Mouse (Mus musculus) stomach, postnatal 0 days (tissue): Measurements from ENCODE around the gene Wwox. TPM values are rescaled to one million over a fixed set of nuclear protein-coding genes. Genes with fewer than 3 reads are reported as not detected.

Experiments
- ATAC-seq: fragments of 200-750 bp; cut with Nextera tagmentation; 2 replicates; pipeline ENCODE4 v1.8.0; 2017; ENCODE audit not compliant: low FRiP score, low TSS enrichment
- DNase-seq: peaks from one replicate; pipeline ENCODE4 v3.0.0-alpha.2; 2016; ENCODE audit warnings: low spot score
- H3K27ac ChIP-seq: fragments of 300-500 bp; sonication (generic); replicated peaks from 2 replicates; pipeline ENCODE4 v1.5.1; 2014; ENCODE audit warnings: mild to moderate bottlenecking, control low read depth
- H3K27me3 ChIP-seq: fragments of 300-500 bp; sonication (generic); 2 replicates; pipeline ENCODE4 v1.6.1; 2014; ENCODE audit warnings: low read length; ENCODE audit not compliant: control insufficient read depth, insufficient read depth
- H3K36me3 ChIP-seq: fragments of 300-500 bp; sonication (generic); 2 replicates; pipeline ENCODE4 v1.6.1; 2014; ENCODE audit warnings: low read length, mixed read lengths; ENCODE audit not compliant: control insufficient read depth, insufficient read depth
- H3K4me1 ChIP-seq: fragments of 300-500 bp; sonication (generic); replicated peaks from 2 replicates; pipeline ENCODE4 v1.6.1; 2014; ENCODE audit warnings: antibody characterized with exemption; ENCODE audit not compliant: control insufficient read depth, insufficient read depth
- H3K4me2 ChIP-seq: fragments of 300-500 bp; sonication (generic); replicated peaks from 2 replicates; pipeline ENCODE4 v1.6.1; 2014; ENCODE audit warnings: low read depth, mild to moderate bottlenecking, control low read depth, moderate library complexity
- H3K4me3 ChIP-seq: fragments of 300-500 bp; sonication (generic); 2 replicates; pipeline ENCODE4 v1.5.1; 2014; ENCODE audit warnings: low read depth, low read length, control low read depth
- H3K9ac ChIP-seq: fragments of 300-500 bp; sonication (generic); 2 replicates; pipeline ENCODE4 v1.6.1; 2014; ENCODE audit warnings: mild to moderate bottlenecking, low read length, control low read depth, mixed read lengths
- H3K9me3 ChIP-seq: fragments of 300-500 bp; sonication (generic); 2 replicates; pipeline ENCODE4 v1.6.1; 2016; ENCODE audit warnings: low read length; ENCODE audit not compliant: control insufficient read depth
- CTCF ChIP-seq: IDR thresholded peaks from 2 replicates; pipeline ENCODE4 v1.5.1; 2016; ENCODE audit warnings: antibody characterized with exemption, low read depth, mild to moderate bottlenecking, moderate library complexity
- EP300 ChIP-seq: optimal IDR thresholded peaks from 2 replicates; pipeline ENCODE3; 2016; ENCODE audit warnings: antibody characterized with exemption
- WGBS: fragments of 180-500 bp; shearing (Covaris S2); extraction: QIAGEN DNeasy Blood & Tissue Kit; methylation state at CpG from one replicate; pipeline ENCODE4 v1.1.7; 2014; 5-methylcytosine and 5-hydroxymethylcytosine counted together
- polyA plus RNA-seq: library from polyadenylated mRNA; unstranded; fragments of >200 nt; fragmentation: Nextera tagmentation; extraction: Ambion mirVana; gene quantifications from 2 replicates; pipeline ENCODE4 v1.2.1, GENCODE M21; 2015

Gene Wwox
- polyA plus RNA-seq, 1 experiment from 2014 or later: 9.2 TPM

DNA sequence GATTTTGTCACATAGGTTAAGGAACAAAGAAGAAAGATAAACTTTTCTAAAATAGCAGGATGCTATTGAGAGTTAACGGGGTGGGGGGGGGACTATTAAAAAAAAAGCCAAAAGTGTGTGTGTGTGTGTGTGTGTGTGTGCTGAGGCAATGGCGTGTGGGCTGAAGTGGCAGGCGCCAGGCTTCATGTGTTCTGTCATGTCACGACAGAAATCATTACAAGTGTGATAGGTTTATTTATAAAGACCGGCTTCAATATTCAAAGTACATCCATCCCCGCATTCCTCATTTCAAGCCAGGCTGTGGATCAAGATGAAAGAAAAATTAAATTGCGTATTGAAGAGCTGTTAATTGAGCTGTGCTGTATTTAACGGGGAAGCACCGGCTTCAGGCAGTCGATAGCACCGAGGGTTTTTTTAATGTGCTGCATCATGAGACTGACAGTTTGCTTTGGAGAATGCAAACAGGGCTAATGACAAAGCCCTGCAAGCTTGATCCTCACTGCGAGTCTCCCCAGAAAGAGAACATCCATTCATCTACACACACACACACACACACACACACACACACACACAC, 88.3 kb downstream of the Wwox start:
- H3K4me2 ChIP-seq: no peak overlapping the region
- no peaks in the 10 kb centered on the region for H3K27me3 ChIP-seq
- ATAC-seq (no peak), DNase-seq (no peak)
- no peaks in the 10 kb centered on the region for H3K36me3 ChIP-seq
- no peaks in the 10 kb centered on the region for H3K4me1 ChIP-seq
- TF ChIP-seq EP300 (no peak), CTCF (no peak)
- no peak overlapping the region for H3K27ac ChIP-seq
- H3K4me3 ChIP-seq: no peak overlapping the region
- no peak overlapping the region for H3K9ac ChIP-seq
- WGBS: 54% methylated on average over 12 of the region's 12 CpGs
- no peaks in the 10 kb centered on the region for H3K9me3 ChIP-seq

DNA sequence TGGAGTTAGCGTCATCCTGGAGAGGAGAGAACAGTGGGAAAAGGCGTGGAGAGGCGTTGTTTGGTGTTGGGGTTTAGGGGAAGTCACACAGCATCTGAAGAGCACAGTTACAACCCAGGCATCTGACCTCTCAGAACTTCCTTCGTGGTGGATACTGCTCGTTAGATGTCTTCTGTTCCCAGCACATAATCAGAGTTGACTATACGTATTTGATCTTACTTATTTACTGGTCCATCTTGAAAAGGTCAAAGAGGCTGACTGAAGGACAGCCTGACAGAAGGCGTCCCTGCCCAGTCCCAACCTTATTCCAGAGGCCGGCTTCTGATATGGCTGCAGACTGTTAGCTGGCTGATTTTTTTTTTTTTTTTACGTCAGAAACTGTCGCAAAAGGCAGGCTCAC, 90.1 kb downstream of the Wwox start:
- ATAC-seq (no peak), DNase-seq (no peak)
- Histone ChIP-seq H3K4me1 (no peaks in the 10 kb centered on the region), H3K27me3 (no peaks in the 10 kb centered on the region), H3K9ac (no peak overlapping the region), H3K4me3 (no peak overlapping the region), H3K36me3 (no peaks in the 10 kb centered on the region), H3K4me2 (no peak overlapping the region), H3K27ac (no peak overlapping the region), H3K9me3 (no peaks in the 10 kb centered on the region)
- TF ChIP-seq CTCF: no peak
- 85% methylated on average over 10 of the region's 10 CpGs for WGBS

DNA sequence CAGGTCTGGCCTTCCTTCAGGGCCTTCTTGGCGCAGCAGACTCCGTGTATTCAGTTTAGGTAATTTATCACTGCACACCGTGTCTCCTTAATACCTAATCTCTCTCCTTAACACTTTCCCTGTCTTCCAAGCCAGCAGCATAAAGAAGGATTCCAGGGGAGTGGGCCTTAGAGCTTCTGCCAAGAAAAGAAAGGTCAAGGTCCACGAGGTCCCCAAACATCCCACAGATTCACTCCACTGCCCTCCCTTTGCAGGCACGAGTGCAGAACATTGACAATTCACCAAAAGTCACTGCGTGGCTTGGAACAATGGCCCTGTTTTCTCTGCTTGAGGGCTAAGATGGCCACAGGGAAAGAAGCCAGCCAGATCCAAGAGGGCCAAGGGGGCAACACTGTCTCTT, 96.7 kb downstream of the Wwox start:
- Histone ChIP-seq H3K9me3 (no peaks in the 10 kb centered on the region), H3K36me3 (no peaks in the 10 kb centered on the region), H3K27me3 (no peaks in the 10 kb centered on the region), H3K4me2 (no peak overlapping the region), H3K4me1 (no peaks in the 10 kb centered on the region), H3K4me3 (no peak overlapping the region), H3K9ac (no peak overlapping the region), H3K27ac (no peak overlapping the region)
- ATAC-seq (no peak), DNase-seq (no peak)
- 39% methylated on average over 6 of the region's 6 CpGs for WGBS
- TF ChIP-seq CTCF: no peak
- no peak for TF ChIP-seq EP300

DNA sequence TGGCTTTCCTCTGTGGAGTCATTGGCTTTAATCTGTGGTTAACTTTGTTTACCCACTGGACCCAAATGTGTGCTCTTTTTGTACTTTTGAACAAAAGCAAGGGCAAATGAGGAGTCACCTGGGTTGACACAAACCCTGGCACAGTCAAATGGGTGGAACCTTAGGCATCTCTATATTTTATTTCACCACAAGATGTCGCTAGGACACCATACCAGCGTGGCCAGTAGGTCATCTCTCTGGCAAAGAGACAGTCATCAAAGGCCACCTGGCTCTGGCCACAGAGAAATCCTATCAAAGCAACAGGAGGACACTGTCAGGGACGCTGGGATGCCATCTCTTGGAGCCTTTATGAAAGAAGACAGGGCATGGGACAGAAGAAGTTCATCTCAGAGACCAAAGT, 101.7 kb downstream of the Wwox start:
- DNase-seq: peak; percentile 23
- no peak for ATAC-seq
- no peaks in the 10 kb centered on the region for H3K9me3 ChIP-seq
- H3K27ac ChIP-seq: no peak overlapping the region
- no peak overlapping the region for H3K9ac ChIP-seq
- H3K4me3 ChIP-seq: no peak overlapping the region
- no peak for TF ChIP-seq EP300
- TF ChIP-seq CTCF: peak; percentile 94
- no peak overlapping the region for H3K4me2 ChIP-seq
- no peaks in the 10 kb centered on the region for H3K36me3 ChIP-seq
- WGBS: 7% methylated on average over 3 of the region's 3 CpGs
- H3K4me1 ChIP-seq: no peaks in the 10 kb centered on the region
- H3K27me3 ChIP-seq: no peaks in the 10 kb centered on the region

DNA sequence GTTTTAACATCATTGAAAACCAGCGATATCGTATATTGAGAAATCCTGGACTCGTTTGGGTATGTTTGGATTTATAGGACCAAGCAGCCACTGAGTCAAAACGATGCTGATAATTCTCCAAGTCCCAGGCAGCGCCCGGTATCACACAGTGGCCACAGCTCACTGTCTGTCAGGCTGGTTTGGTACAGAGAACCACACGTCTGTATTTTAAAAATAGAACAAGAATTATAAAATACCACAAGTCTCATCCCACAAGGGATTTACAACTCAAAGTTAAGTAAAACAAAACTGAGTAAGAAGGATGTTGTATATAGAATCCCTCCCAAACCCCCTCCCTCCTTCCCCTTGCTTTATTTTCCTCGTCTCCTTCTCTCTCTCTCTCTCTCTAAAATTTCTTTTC, 108.9 kb downstream of the Wwox start:
- Histone ChIP-seq H3K27me3 (no peaks in the 10 kb centered on the region), H3K4me2 (no peak overlapping the region), H3K36me3 (no peaks in the 10 kb centered on the region), H3K27ac (no peak overlapping the region), H3K4me3 (no peak overlapping the region), H3K4me1 (no peaks in the 10 kb centered on the region), H3K9me3 (no peaks in the 10 kb centered on the region), H3K9ac (no peak overlapping the region)
- DNase-seq (no peak), ATAC-seq (no peak; the same call in 1 of the 2 replicates)
- TF ChIP-seq EP300 (no peak), CTCF (no peak)
- WGBS: 44% methylated on average over 8 of the region's 8 CpGs

DNA sequence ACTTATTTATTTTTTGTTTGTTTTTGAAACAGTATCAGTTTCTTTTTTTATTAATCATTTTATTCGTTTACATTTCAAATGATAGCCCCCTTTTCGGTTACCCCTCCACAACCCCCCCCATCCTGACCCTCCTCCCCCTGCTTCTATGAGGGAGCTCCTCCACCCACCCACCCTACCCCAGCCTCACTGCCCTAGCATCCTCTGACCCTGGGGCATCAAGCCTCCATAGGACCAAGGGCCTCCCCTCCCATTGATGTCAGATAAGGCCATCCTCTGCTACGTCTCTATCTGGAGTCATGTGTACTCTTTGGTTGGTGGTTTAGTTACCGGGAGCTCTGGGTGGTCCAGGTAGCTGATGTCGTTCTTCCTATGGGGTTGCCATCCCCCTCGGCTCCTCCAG, 109.4 kb downstream of the Wwox start:
- no peak overlapping the region for H3K4me3 ChIP-seq
- TF ChIP-seq EP300 (no peak), CTCF (no peak)
- H3K27me3 ChIP-seq: no peaks in the 10 kb centered on the region
- 39% methylated on average over 6 of the region's 6 CpGs for WGBS
- DNase-seq: no peak
- no peak for ATAC-seq
- no peak overlapping the region for H3K4me2 ChIP-seq
- no peak overlapping the region for H3K9ac ChIP-seq
- H3K36me3 ChIP-seq: no peaks in the 10 kb centered on the region
- no peaks in the 10 kb centered on the region for H3K9me3 ChIP-seq
- no peak overlapping the region for H3K27ac ChIP-seq
- no peaks in the 10 kb centered on the region for H3K4me1 ChIP-seq
